Mouse (Mus musculus): ENCODE measurements around the gene Tmem234.

- TF ChIP-seq CTCF (IDR thresholded peaks at IDR 0.05; ENCODE audit: low read depth) = no peak
- TF ChIP-seq EP300 (IDR thresholded peaks at IDR 0.05; ENCODE audit: low read depth) = no peak
These were observed 20.1 kb upstream of the Tmem234 start for GRCm38 (mm10) chr4:129580347-129580746.

Data from liver, embryonic 14.5 days (tissue).